Mouse (Mus musculus) CH12.LX (cell line): ENCODE data around the gene Cdc40.

ENCODE experiments used
- CTCF ChIP-seq, 2 experiments: IDR thresholded peaks in 1 of 2; conservative IDR thresholded peaks in 1 of 2; 2 replicates each; pipeline ENCODE4 v1.5.1; 2011 to 2012; ENCODE audit warnings: low read depth in 2 of 2, low read length in 2 of 2, improper control_type of control experiment in 1 of 2, inconsistent platforms in 1 of 2, mild to moderate bottlenecking in 1 of 2, moderate library complexity in 1 of 2
- E2F4 ChIP-seq: IDR thresholded peaks from 2 replicates; pipeline ENCODE4 v1.6.1; 2011; ENCODE audit warnings: low read depth, low read length, improper control_type of control experiment; ENCODE audit not compliant: insufficient replicate concordance

GRCm38 (mm10) chr10:40856703-40857102, 26.4 kb downstream of the Cdc40 start:
- TF ChIP-seq CTCF (conservative IDR thresholded peaks at IDR 0.05 in 1 of 2, IDR thresholded peaks at IDR 0.05 in 1 of 2; ENCODE audit: low read depth in 2 of 2, low read length in 2 of 2), result no peak
- no peak for TF ChIP-seq E2F4
